26 mouse cellular contexts compared by ENCODE assay signal in genomic region chr7:91767648-91768047, GRCm38 (mm10).
"Had no signal": no experiment of that assay in that cellular context is flagged by ENCODE, and none has a peak within 500 bp of the region (broad histone marks: within the 10 kb centered on the region; RNA-seq: fewer than 3 reads in every experiment).

No protein-coding gene starts in this region.

- H3K27me3 ChIP-seq: embryonic facial prominence, embryonic 12.5 days; embryonic facial prominence, embryonic 13.5 days; embryonic facial prominence, embryonic 15.5 days; forebrain, embryonic 12.5 days; forebrain, embryonic 13.5 days; forebrain, embryonic 15.5 days had no signal

- H3K4me3 ChIP-seq: embryonic facial prominence, embryonic 10.5 days; embryonic facial prominence, embryonic 12.5 days; embryonic facial prominence, embryonic 13.5 days; embryonic facial prominence, embryonic 15.5 days; erythroblast, embryonic 14.5 days; forebrain, embryonic 10.5 days; forebrain, embryonic 12.5 days; forebrain, embryonic 13.5 days; forebrain, embryonic 15.5 days; gastrocnemius, adult 2 months; heart, adult 2 months; heart, embryonic 10.5 days had no signal

- H3K4me2 ChIP-seq: embryonic facial prominence, embryonic 12.5 days; embryonic facial prominence, embryonic 13.5 days; embryonic facial prominence, embryonic 15.5 days; forebrain, embryonic 12.5 days; forebrain, embryonic 13.5 days; forebrain, embryonic 15.5 days had no signal

- DNase-seq: cerebellum, adult 9-10 months; cerebellum, adult 9-11 months; cerebellum, postnatal 10 days; cerebellum, postnatal 14 days; cerebellum, postnatal 25 days; cerebellum, postnatal 36 days; embryo, embryonic 11 days; forebrain, postnatal 0 days; gastrocnemius, adult 2 months; gastrocnemius, postnatal 10 days; gastrocnemius, postnatal 14 days; gastrocnemius, postnatal 25 days; gastrocnemius, postnatal 36 days; heart, adult 11 months; heart, adult 18-20 months; heart, adult 2 months had no signal

- H3K9me3 ChIP-seq: embryonic facial prominence, embryonic 10.5 days; embryonic facial prominence, embryonic 12.5 days; embryonic facial prominence, embryonic 13.5 days; embryonic facial prominence, embryonic 15.5 days; forebrain, embryonic 10.5 days; forebrain, embryonic 12.5 days; forebrain, embryonic 13.5 days; forebrain, embryonic 15.5 days; heart, embryonic 10.5 days had no signal

- H3K36me3 ChIP-seq: embryonic facial prominence, embryonic 10.5 days; embryonic facial prominence, embryonic 12.5 days; embryonic facial prominence, embryonic 13.5 days; embryonic facial prominence, embryonic 15.5 days; forebrain, embryonic 10.5 days; forebrain, embryonic 12.5 days; forebrain, embryonic 15.5 days; heart, embryonic 10.5 days had no signal

- H3K27ac ChIP-seq: embryonic facial prominence, embryonic 10.5 days; embryonic facial prominence, embryonic 12.5 days; embryonic facial prominence, embryonic 13.5 days; embryonic facial prominence, embryonic 15.5 days; forebrain, embryonic 10.5 days; forebrain, embryonic 12.5 days; forebrain, embryonic 13.5 days; forebrain, embryonic 15.5 days; gastrocnemius, adult 2 months; heart, adult 2 months; heart, embryonic 10.5 days had no signal

- H3K4me1 ChIP-seq: embryonic facial prominence, embryonic 10.5 days; embryonic facial prominence, embryonic 12.5 days; embryonic facial prominence, embryonic 13.5 days; embryonic facial prominence, embryonic 15.5 days; forebrain, embryonic 10.5 days; forebrain, embryonic 12.5 days; forebrain, embryonic 13.5 days; forebrain, embryonic 15.5 days; heart, embryonic 10.5 days had no signal

- H3K9ac ChIP-seq: embryonic facial prominence, embryonic 12.5 days; embryonic facial prominence, embryonic 13.5 days; embryonic facial prominence, embryonic 15.5 days; forebrain, embryonic 12.5 days; forebrain, embryonic 13.5 days; forebrain, embryonic 15.5 days; forebrain, postnatal 0 days had no signal
